Comparison of ENCODE assay signal across 16 mouse cellular contexts in genomic region chr3:52830101-52830500, GRCm38 (mm10).
"Had no signal": no experiment of that assay in that cellular context is flagged by ENCODE, and none has a peak within 500 bp of the region (broad histone marks: within the 10 kb centered on the region; RNA-seq: fewer than 3 reads in every experiment).

No protein-coding gene starts in this region.

- DNase-seq: kidney, adult 2 months; kidney, postnatal 25 days; layer of hippocampus, adult 9-11 months; layer of hippocampus, postnatal 36 days; liver, embryonic 13.5 days; lung, adult 2 months; lung, postnatal 14 days; lung, postnatal 4 days; midbrain, embryonic 14.5 days; thymus, postnatal 25 days had no signal

- H3K9ac ChIP-seq: liver, embryonic 13.5 days; neural tube, embryonic 13.5 days; stomach, embryonic 15.5 days had no signal

- H3K9me3 ChIP-seq: liver, embryonic 13.5 days; neural tube, embryonic 13.5 days; stomach, embryonic 15.5 days had no signal

- H3K36me3 ChIP-seq: liver, embryonic 13.5 days; neural tube, embryonic 13.5 days; stomach, embryonic 15.5 days had no signal

- H3K4me3 ChIP-seq: layer of hippocampus, adult 2 months; left cerebral cortex, adult 2 months; liver, embryonic 13.5 days; neural tube, embryonic 13.5 days; stomach, embryonic 15.5 days had no signal

- H3K4me1 ChIP-seq: liver, embryonic 13.5 days; neural tube, embryonic 13.5 days; stomach, embryonic 15.5 days had no signal

- H3K27ac ChIP-seq: kidney, postnatal 0 days; layer of hippocampus, adult 2 months; left cerebral cortex, adult 2 months; liver, embryonic 13.5 days; neural tube, embryonic 13.5 days; stomach, embryonic 15.5 days had no signal

- H3K4me2 ChIP-seq: liver, embryonic 13.5 days; midbrain, embryonic 11.5 days; neural tube, embryonic 13.5 days; stomach, embryonic 15.5 days had no signal

- H3K27me3 ChIP-seq: liver, embryonic 13.5 days; neural tube, embryonic 13.5 days; stomach, embryonic 15.5 days had no signal
